Mouse (Mus musculus) myocyte (in vitro differentiated cells): ENCODE measurements around the gene Cplx2.

Source experiments
- E2F4 ChIP-seq: IDR thresholded peaks from one replicate; pipeline ENCODE4 v1.6.1; 2011; ENCODE audit warnings: mild to moderate bottlenecking, control low read depth, moderate library complexity; ENCODE audit not compliant: insufficient read depth
- MAX ChIP-seq: IDR thresholded peaks from one replicate; pipeline ENCODE4 v1.6.1; 2011; ENCODE audit warnings: low read depth, mild to moderate bottlenecking, control low read depth
- MYOD1 ChIP-seq, 3 experiments: IDR thresholded peaks; one replicate each; pipeline ENCODE4 v1.6.1; 2011; ENCODE audit warnings: control low read depth in 2 of 3, low read depth in 2 of 3, mild to moderate bottlenecking in 2 of 3, moderate library complexity in 1 of 3; ENCODE audit not compliant: insufficient read length in 2 of 3, control insufficient read depth in 1 of 3
- MYOG ChIP-seq, 3 experiments: IDR thresholded peaks; one replicate each; pipeline ENCODE4 v1.6.1; 2011; ENCODE audit warnings: control low read depth in 2 of 3, low read depth in 2 of 3, mild to moderate bottlenecking in 2 of 3; ENCODE audit not compliant: insufficient read length in 2 of 3, control insufficient read depth in 1 of 3, insufficient read depth in 1 of 3
- POLR2A ChIP-seq: IDR thresholded peaks from one replicate; pipeline ENCODE4 v1.6.1; 2011; ENCODE audit warnings: low read depth, mild to moderate bottlenecking, control low read depth, moderate library complexity; ENCODE audit not compliant: insufficient read length
- POLR2AphosphoS2 ChIP-seq: IDR thresholded peaks from one replicate; pipeline ENCODE4 v1.6.1; 2011; ENCODE audit warnings: low read depth, control low read depth; ENCODE audit not compliant: insufficient read length
- USF1 ChIP-seq: IDR thresholded peaks from one replicate; pipeline ENCODE4 v1.6.1; 2011; ENCODE audit warnings: low read depth, mild to moderate bottlenecking, control low read depth, moderate library complexity

DNA sequence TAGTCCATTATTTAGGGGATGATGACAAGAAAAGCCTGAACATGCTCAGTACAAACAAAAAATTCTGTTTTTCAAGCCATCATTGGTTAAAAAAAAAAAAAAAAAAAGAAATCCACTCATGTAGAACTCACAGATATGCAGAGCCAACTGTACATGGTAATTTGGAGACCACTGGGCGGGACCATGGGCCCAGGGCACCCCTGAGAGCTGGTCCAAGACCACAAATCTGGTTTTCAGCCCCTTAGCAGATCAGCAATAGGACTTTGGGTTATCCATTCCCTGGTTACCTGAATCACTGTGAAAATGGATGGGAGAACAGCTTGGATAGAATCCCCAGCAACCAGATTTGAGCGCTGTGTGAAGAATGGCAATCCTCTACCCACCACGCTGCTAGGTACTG is 40.5 kb downstream of the Cplx2 start:
- TF ChIP-seq POLR2A (no peak), E2F4 (no peak), MYOG (IDR thresholded peaks at IDR 0.05; ENCODE audit: control insufficient read depth in 1 of 3, insufficient read depth in 1 of 3, insufficient read length in 2 of 3, low read depth in 2 of 3) (no peak), POLR2AphosphoS2 (no peak), MAX (no peak), USF1 (no peak), MYOD1 (IDR thresholded peaks at IDR 0.05; ENCODE audit: control insufficient read depth in 1 of 3, insufficient read length in 2 of 3, low read depth in 2 of 3) (no peak)
